Mouse (Mus musculus) CD4-positive helper T cell, adult 2 months (primary cell): Measurements from ENCODE around the gene Adam30.

ENCODE experiments used
- DNase-seq: peaks from one replicate; pipeline ENCODE4 v3.0.0-alpha.2; 2012; ENCODE audit warnings: low read depth, missing footprints, low spot score

Adam30 gene

DNA sequence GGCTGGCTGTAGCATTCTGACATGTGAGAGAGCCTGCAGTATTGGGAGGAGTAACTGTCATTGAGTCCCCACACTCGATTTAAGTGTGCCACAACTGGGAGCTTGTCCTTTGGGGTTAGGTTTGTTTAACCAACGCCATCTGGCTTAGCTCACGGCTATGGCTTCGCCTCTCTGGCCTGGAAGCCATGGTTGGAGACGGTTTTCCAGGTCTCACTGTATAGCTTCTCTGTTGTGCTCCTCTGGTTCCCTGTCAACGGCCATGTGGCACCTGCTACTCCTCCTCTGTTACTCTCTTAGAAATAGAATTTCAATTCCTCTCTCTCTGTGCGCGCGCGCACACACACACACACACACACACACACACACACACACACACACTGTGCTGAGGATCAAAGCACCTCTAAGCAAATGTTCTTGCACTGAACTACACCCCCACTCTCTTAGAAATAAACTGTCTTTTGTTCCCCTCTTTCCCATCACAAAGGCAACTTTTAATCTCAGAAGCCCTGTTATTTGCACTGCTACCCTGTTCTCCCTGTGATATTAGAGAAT lies 24.8 kb downstream of the Adam30 start:
- DNase-seq = no peak

DNA sequence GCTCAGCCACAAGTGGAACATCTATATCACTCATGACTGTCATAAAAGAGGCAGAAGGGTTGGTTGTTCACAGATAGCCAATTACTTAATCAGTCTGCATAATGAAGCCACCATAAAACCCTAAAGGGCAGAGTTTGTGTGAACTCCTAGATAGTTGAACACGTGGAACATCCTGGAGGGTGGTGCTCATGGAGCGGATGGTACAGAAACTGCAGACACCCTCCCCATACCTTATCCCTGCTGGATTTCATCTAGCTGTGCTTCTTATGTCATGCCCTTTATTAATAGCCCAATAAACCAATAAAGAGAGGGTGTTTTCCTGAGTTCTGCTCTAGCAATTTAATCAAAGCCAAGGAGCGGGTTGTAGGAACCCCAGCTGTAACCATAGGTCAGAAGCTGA lies 27.3 kb downstream of the Adam30 start:
- no peak for DNase-seq

DNA sequence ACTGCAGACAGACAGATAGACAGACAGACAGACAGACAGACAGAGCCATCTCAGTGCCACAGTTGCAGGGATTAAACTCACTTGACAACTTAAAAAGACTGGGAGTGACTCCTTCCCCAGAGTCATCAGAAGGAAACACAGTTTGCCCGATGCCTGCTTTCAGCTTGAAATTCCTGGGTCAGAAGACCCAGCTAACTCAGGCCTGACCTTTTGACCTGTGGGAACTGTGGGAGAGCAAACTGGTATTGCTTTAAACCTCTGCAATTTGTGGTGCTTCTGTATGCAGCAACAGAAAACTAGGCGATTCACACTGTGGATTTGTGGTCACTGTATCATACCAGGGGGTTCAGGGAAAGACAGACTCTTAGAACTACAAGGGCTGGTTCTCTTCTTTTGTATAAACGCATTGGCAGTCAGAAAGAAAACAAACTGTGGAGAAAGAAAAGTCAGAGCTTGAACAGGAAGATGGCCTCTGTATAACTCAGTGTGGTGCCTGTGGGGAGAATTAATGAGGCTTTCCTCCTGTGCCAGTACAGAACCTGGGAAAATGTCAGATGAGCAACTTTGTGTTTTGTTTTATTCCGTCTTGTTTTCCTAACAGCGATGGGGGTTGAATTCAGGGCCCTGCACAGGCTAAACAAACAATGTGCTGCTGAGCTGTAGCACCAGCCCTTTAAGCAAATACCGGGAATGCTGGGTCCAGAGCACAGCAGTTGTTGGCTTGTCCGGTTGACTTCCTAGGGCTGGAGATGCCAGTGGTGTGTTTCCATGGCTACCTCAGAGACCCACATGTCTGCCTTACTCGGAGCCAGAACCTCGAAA lies 37.5 kb downstream of the Adam30 start:
- DNase-seq = no peak

DNA sequence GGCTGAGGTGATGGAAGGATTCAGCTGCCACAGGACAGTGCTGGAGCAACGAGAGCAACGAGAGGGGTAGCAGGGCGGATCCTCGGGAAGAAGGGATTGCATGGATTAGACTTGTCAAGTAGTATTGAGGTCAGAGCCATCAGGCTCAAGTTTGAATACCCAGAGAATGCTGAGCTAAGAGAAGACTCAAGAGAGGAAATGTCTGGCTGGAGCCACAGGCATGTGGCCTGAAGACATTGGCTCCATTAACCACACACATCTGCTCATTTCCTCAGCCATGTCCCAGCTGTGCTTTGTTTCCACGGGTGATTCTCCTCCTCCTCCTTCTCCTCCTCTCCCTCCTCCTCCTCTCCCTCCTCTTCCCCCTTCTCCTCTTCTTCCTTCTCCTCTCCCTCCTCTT lies 39.3 kb downstream of the Adam30 start:
- no peak for DNase-seq

DNA sequence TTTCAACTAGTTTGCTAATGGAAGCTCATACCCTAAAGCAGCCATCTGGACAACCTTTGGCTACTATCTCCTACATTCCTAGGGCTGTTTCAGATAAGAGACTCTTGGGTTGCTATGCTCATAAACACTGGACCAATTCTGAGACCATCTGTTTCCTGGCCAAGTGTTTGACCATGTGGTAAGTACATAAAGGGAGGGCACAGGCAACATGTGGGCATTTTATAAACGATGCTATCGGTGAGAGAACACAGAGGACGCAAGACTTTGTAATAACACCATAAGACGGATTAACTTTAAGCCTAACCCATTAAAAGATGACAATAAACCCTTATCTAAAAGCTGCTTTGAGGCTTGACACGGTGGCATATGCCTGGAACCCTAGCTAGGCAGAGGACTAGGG lies 42.9 kb downstream of the Adam30 start:
- no peak for DNase-seq

DNA sequence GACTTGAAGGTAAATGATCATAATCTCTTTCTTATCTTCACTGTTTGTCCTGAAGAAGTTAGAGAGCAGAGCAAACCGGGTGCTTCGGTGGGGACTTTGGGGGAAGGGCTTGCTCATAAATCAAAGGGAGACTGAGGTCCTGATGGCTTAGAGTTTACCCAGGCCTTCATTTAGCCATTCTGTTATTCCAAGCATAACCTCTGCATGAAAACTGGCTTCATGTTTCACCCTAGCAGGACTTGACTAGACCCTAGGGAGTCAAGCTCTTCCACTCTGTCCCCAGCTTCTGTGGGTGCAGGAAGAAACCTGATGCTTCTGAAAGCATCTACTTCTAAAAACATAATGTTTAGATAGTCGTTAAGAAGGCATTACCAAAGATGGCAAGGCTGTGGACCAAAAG lies 46.5 kb downstream of the Adam30 start:
- DNase-seq = no peak

DNA sequence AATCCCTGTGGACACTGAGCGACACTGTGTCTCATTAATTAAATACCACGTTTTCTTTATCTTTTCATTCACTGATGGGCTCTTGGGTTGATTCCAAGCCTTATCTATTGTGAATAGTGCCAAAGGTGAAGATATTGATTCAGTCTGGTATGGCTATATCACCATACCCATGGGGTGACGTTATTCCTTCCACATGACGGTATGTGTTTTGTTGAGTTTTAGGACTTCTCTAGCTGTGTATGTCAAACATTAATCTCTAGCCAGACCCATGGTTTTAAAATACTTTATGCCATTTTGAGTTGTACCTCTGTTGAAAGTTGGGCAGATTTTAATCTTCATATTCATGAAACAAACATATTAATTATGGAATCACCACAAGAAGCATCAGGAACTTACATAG lies 48.7 kb downstream of the Adam30 start:
- no peak for DNase-seq

DNA sequence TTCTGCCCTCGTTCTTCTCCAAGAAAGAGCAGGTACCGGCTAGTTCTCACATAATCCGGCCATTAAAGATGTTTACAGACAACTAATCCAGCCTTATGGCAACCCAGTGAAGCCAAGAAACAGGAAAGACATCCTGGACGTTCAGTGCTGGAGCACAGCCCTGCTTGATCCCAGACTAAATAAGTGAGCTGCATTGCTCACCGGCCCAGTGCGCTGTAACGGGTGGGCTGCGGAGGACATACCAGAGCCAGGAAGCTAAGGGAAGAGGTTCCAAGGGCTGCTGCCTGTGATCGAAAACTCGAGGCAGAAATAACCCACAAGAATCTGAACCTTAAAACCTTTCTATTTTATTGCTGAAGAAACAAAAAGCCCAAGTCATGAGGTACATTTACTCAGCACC lies 50.4 kb downstream of the Adam30 start:
- no peak for DNase-seq

DNA sequence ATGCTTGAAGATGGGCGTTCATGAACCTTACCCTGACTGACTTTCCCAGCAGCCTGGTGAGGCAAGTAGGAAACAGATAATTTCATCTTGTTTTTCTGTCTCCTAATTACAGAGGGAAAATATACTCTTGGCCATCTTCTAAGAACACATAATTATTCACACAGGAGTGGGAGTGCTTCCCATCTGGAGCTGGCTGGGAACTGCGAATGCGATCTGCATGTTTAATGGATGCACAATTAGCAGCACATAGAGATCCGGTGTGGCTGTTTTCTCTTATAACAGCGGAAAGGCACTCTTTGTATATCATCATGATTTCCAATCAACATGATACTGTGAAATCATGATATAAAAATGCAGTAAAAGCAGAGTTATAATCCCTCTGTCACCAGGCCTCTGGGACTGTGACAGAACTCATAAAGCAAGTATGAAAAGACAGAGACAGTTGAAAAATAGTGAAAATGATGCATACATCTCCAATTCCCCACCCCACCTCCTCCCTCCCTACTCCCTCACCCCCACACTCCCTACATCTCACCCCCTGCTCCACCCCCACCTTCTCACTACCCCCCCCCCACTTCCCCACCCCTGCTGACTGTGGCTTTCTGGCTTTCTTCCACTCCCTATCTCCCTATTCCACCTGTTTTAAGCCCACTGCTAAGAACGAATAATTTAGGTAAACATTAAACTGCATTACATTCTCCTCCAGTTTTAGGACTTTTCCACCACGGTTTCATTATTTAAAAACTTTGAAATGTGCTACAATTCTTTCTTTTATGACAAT lies 51.1 kb downstream of the Adam30 start:
- DNase-seq = no peak
